Mouse (Mus musculus) frontal cortex, postnatal 10 days (tissue): Measurements from ENCODE around the gene Scd4.
"Not testable (repeated sequence)": the region's sequence is repeated elsewhere in the genome, so short reads cannot be mapped to it uniquely, and the experiment has no call there.

ENCODE experiments used
- DNase-seq, 2 experiments: peaks; one replicate each; pipeline ENCODE4 v3.0.0; 2022; ENCODE audit warnings: low spot score in 2 of 2, mixed read lengths in 1 of 2

Gene Scd4

DNA sequence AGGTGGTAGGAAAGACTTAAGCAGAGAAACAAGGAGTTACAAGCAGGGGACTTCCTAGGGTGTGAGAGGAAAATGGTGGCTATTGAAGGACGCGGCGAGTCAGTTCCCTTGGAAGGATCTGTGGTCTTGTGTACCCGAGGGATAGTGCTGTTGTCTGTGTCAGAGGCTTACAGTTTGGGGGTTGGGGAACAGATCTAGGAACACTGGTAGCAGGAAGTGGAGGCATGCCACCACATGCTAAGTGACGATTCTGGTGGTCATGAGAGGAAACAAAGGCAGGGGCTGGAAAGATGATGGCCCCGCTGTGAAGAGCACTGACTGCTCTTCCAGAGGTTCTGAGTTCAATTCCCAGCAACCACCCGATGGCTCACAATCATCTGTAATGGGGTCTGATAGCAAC, 32.4 kb upstream of the Scd4 start:
- DNase-seq = no peak

- DNase-seq = no peak
Measured at GRCm38 (mm10) chr19:44301176-44301575, 31.7 kb upstream of the Scd4 start.

GRCm38 (mm10) chr19:44301671-44302305, 31.1 kb upstream of the Scd4 start:
- no peak for DNase-seq

DNA sequence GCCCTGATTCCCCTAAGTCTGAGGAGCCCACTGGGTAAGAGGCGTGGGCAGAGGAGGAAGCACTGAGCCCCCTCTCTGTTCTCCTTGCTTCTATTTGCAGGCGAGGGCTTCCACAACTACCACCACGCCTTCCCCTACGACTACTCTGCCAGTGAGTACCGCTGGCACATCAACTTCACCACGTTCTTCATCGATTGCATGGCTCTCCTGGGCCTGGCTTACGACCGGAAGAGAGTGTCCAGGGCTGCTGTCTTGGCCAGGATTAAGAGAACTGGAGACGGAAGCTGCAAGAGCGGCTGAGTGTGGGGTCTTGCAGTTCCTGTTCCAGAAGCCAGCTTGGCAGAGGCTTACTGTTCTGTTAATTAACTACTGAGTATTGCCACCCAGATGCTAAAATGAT, 30.0 kb upstream of the Scd4 start:
- DNase-seq = no peak

- DNase-seq = no peak
Measured at GRCm38 (mm10) chr19:44303502-44303901, 29.4 kb upstream of the Scd4 start.

- no peak for DNase-seq
Measured at GRCm38 (mm10) chr19:44304419-44304818, 28.5 kb upstream of the Scd4 start.

- no peak for DNase-seq
Measured at GRCm38 (mm10) chr19:44304851-44305510, 27.9 kb upstream of the Scd4 start.

DNA sequence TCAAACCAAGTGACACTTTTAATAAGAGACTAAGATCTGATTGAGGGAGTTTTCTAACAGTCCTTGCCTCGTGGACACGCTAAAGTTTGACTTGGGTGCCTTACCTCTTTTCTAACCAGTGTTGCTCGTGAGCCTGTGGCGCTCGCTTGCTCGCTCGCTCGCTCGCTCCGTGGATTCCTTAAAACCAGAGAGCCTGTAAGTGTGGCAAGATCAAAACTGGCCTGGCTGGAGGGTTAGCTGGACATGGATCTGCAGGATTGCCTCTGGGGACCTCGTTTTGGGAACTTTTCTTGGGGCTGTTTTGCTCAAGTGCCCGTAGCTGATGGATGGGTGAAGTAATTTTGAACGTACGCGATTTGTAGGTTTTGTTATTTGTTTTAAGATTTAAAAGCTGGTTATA, 27.2 kb upstream of the Scd4 start:
- no peak for DNase-seq

DNA sequence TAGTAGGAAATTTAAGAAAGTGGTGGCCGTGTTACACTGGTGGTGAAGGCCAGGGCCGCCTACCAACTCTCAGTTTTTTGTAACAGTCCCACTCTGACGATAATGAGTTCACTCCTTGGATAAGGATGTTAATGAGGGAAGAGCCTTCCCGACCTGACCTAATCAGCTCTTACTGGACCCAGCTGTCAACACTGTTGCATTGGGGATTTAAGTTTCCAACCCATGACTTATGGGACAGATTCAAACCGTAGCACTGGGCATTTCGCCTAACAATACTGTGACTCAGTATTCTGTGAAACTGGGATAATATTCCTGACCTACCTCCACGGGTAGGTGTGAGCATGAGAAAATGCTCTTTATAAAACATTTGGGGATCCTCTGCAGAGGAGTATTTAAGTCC, 26.7 kb upstream of the Scd4 start:
- no peak for DNase-seq

GRCm38 (mm10) chr19:44307101-44307914, 25.6 kb upstream of the Scd4 start:
- no peak for DNase-seq

GRCm38 (mm10) chr19:44307915-44308470, 24.9 kb upstream of the Scd4 start:
- no peak for DNase-seq

DNA sequence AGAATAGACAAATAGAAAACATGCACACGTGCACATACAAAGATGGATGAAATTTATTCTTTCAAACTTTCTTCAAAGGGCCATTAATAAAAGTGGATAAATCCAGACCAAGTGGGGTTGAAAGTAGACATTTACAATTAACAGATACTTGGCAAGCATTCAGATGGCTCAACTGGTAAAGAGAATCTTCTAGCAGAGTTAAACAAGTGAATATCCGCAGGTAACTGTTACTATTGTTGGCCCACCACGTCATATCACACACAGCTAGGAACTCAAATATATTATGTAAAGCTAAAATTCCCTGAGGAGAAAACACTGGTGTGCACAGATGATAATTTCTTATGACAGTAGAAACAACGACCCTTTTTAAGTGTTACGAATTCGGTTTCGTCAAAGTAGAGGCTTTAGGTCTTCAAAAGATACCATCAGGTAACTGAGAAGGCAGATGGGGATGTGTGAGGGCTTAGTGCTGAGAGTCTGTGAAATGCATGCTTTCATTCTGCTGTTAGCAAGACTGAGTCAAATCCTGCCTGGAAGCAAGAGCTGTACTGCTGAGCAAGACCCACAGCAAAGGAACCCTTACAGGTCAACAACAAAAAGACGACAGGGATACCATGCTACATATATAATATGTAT, 24.2 kb upstream of the Scd4 start:
- no peak for DNase-seq

DNA sequence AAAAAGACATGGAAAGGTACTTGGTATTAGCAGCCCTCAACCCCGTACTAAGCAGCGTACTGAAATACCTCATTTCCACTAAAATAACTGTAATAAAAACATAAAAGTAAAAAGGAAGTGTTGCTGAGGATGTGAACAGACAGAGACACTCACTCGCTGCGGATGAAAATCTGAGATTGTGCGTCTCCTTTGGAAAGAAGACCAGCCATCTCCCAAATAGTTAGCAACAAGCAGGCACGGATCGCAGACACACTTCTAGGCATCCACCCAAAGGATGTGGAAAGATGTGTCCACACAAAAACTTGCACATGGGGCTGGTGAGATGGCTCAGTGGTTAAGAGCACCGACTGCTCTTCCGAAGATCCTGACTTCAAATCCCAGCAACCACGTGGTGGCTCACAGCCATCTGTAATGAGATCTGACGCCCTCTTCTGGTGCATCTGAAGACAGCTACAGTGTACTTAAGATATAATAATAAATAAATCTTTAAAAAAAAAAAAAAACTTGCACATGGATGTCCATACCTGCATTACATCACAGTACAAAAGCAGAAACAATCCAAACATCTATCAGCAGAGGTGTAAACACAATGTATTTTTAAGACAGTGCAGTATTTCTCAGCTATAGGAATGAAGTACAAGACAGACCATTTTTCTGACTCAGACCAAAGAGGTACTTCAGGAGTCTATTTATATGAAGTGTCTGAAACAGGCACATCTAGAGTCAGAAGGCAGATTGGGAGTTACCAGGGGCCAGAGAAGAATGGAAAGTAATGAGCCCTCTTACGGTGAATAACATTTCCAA, 23.3 kb upstream of the Scd4 start:
- DNase-seq = no peak

- not testable (repeated sequence) for DNase-seq
Measured at GRCm38 (mm10) chr19:44310155-44310575, 22.7 kb upstream of the Scd4 start.

DNA sequence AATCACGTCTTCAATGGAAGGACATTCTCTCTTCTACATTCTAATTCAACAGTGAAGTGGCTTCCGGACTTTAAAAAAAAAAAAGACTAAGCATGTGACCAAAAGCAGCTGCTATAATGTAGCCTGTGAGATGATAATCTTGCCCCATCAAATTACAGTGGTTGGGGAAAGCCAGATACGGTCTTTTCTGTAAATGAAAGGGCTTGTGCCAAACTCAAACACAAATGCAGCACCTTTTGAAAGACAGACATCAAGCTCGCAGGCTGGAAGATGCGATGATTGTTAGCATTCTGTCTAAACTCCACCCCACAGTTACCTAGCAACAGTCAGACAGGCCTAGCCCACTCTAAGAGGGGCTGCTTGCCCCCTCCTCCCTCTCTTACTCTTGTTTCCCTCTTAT, 22.1 kb upstream of the Scd4 start:
- no peak for DNase-seq

GRCm38 (mm10) chr19:44311306-44312006, 21.4 kb upstream of the Scd4 start:
- DNase-seq = no peak

DNA sequence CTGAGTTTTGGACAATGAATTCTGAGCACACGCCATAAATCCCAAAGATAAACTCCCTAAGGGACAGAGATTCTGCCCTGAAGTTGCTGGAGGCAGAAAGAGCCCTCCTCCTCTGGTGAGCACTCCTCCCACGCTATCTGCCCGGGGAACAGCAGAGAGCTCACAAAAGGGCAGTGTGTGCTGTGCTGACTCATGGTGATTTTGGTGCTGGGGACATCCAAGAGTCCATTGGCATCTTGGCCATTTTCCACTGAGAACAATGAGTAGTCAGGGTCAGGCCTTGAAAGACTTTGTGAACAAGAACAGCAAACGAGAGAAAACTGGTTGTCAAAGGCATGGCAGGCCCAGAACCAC, 20.9 kb upstream of the Scd4 start:
- no peak for DNase-seq

DNA sequence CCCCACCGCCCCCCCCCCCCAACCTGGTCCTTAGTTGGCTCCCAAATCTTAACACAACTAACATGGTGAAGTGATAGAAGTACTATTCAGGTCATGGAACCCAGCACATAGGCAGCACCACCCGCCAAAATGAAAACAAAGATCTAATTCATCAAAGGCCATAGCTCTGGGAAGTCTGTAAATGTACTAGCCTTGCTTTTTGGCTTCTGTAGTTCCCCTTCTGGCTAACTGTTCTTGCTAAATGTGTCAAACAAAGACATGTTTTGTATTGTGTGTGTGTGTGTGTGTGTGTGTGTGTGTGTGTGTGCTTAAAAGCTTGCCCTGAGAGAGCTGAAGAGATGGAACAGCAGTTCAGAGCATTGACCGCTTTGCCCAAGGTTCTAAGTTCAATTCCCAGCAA, 19.8 kb upstream of the Scd4 start:
- no peak for DNase-seq

DNA sequence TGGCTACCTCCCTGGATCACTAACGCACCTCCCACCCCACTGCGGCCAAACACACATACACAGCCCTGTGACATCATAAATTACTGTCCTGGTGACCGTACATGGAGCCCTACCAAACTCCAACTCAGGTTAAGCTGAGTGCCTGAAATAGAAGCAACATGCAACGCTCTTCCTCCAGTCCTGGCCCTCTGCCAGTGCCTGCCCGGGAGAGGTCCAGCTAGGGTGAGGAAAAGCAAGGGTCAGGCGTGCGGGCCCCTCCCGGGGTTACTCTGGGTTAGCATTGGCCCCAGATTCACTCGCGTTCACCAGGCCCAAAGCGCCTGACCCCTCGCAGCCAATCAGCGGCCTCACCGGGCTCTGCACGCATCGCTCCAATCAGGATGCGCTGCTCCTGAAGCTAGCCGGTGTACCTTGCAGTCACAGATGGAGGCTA, 18.5 kb upstream of the Scd4 start:
- DNase-seq = peak; percentile 73 to 74

DNA sequence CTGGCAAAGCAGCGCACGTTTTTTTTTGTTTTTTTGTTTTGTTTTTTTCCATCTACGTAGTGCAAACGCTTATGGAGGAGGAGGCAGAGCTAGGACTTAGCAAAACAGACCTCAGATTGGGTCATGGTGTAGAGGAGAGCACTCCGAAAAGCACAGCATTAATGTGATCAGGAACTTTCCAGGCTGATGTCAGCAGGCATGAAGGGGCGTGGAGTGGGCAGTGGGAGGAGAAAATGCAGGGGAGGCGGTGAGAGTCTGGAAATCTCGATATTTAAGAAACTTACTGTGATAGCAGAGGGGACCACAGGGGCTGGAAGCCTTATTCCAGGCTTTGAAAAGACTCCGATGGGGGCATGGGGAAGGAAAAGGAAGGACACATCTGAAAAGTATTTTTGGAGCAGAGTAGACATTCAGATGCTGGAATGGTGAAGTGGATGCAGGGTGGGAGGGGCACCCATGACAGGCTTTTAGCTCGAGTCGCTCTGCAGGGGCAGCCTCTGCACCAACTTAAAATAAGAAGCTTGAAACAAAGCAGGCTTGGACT, 17.9 kb upstream of the Scd4 start:
- DNase-seq = no peak
